In genomic region chr5:110788684-110789083, GRCm38 (mm10) we compare ENCODE assay signal across 9 mouse cellular contexts. TPM values are rescaled to one million over a fixed set of nuclear protein-coding genes. Genes with fewer than 3 reads are reported as not detected.
DNase-seq lines count a peak whose midpoint lies in the region; ATAC-seq lines count a peak whose summit lies in the region.
"Had no signal": no experiment of that assay in that cellular context is flagged by ENCODE, and none has a peak within 500 bp of the region (broad histone marks: within the 10 kb centered on the region; RNA-seq: fewer than 3 reads in every experiment).

No protein-coding gene starts in this region.

- H3K4me3 ChIP-seq in forebrain, embryonic 14.5 days (ENCODE audit: low read depth, low read length) = no peak overlapping the region
- no peak overlapping the region for H3K4me3 ChIP-seq in intestine, embryonic 14.5 days (ENCODE audit: low read depth, low read length)
- H3K4me3 ChIP-seq in lung, embryonic 16.5 days (ENCODE audit: low read length) = no peak overlapping the region
- H3K4me3 ChIP-seq: myocyte had no signal

- no peak overlapping the region for H3K27ac ChIP-seq in forebrain, embryonic 14.5 days (ENCODE audit: low read depth, low read length)
- H3K27ac ChIP-seq in intestine, embryonic 14.5 days (ENCODE audit: low read depth) = no peak overlapping the region
- H3K27ac ChIP-seq in lung, embryonic 16.5 days (ENCODE audit: low read length) = no peak overlapping the region

- peak; percentile 38 for DNase-seq in kidney, adult 18-20 months
- no peak for DNase-seq in kidney, adult 8-10 months
- DNase-seq in ZHBTc4 (ENCODE audit: low read depth, low spot score) = peak; percentile 81
- peak; percentile 68 for DNase-seq in forebrain, embryonic 14.5 days (ENCODE audit: low spot score)
- DNase-seq in intestine, embryonic 14.5 days (ENCODE audit: low spot score) = peak; percentile 67
- peak; percentile 54 for DNase-seq in retina, postnatal 7 days (ENCODE audit: low read depth, low spot score)
- no peak for DNase-seq in gastrocnemius, postnatal 10 days

- H3K4me1 ChIP-seq in forebrain, embryonic 14.5 days (ENCODE audit: control insufficient read depth, insufficient read depth, low read length) = no peaks in the 10 kb centered on the region
- H3K4me1 ChIP-seq in intestine, embryonic 14.5 days (replicated peaks; ENCODE audit: control insufficient read depth, insufficient read depth, low read length) = no peaks in the 10 kb centered on the region
- H3K4me1 ChIP-seq in lung, embryonic 16.5 days (replicated peaks; ENCODE audit: control insufficient read depth, insufficient read depth, low read length) = no peaks in the 10 kb centered on the region

- WGBS in forebrain, embryonic 14.5 days = 62% methylated on average over 5 of the region's 5 CpGs
- 55% methylated on average over 5 of the region's 5 CpGs for WGBS in intestine, embryonic 14.5 days
- 55% methylated on average over 5 of the region's 5 CpGs for WGBS in lung, embryonic 16.5 days

- H3K9ac ChIP-seq in forebrain, embryonic 14.5 days (ENCODE audit: low read length) = no peak overlapping the region
- H3K9ac ChIP-seq in intestine, embryonic 14.5 days (ENCODE audit: low read length) = no peak overlapping the region
- H3K9ac ChIP-seq in lung, embryonic 16.5 days (ENCODE audit: low read length) = no peak overlapping the region

- no peaks in the 10 kb centered on the region for H3K9me3 ChIP-seq in forebrain, embryonic 14.5 days (replicated peaks; ENCODE audit: control insufficient read depth, low read length)
- no peaks in the 10 kb centered on the region for H3K9me3 ChIP-seq in intestine, embryonic 14.5 days (ENCODE audit: control insufficient read depth, low read length)
- no peaks in the 10 kb centered on the region for H3K9me3 ChIP-seq in lung, embryonic 16.5 days (ENCODE audit: control insufficient read depth, low read length)

- H3K27me3 ChIP-seq in forebrain, embryonic 14.5 days (replicated peaks; ENCODE audit: control insufficient read depth, insufficient read depth, low read length) = no peaks in the 10 kb centered on the region
- no peaks in the 10 kb centered on the region for H3K27me3 ChIP-seq in intestine, embryonic 14.5 days (replicated peaks; ENCODE audit: control insufficient read depth, insufficient read depth, low read length)
- no peaks in the 10 kb centered on the region for H3K27me3 ChIP-seq in lung, embryonic 16.5 days (ENCODE audit: control insufficient read depth, insufficient read depth, low read depth, low read length)

- H3K4me2 ChIP-seq in forebrain, embryonic 14.5 days (ENCODE audit: low read length) = no peak overlapping the region
- H3K4me2 ChIP-seq in intestine, embryonic 14.5 days (ENCODE audit: low read length) = no peak overlapping the region
- H3K4me2 ChIP-seq in lung, embryonic 16.5 days (ENCODE audit: low read depth, low read length) = no peak overlapping the region

- peaks cover 89% of the 10 kb centered on the region for H3K36me3 ChIP-seq in forebrain, embryonic 14.5 days (ENCODE audit: control insufficient read depth, insufficient read depth, low read length)
- peaks cover 86% of the 10 kb centered on the region for H3K36me3 ChIP-seq in intestine, embryonic 14.5 days (ENCODE audit: control insufficient read depth, insufficient read depth, low read length)
- H3K36me3 ChIP-seq in lung, embryonic 16.5 days (ENCODE audit: control insufficient read depth, insufficient read depth, low read length) = peaks cover 51% of the 10 kb centered on the region

- ATAC-seq in forebrain, embryonic 14.5 days = peak; percentile 55
- peak; percentile 66 for ATAC-seq in intestine, embryonic 14.5 days (replicated peaks; ENCODE audit: low FRiP score, low TSS enrichment, low read depth)
- peak; percentile 50 for ATAC-seq in lung, embryonic 16.5 days (ENCODE audit: low read depth)

RNA-seq across cellular contexts. Expression of gene Pus1, which starts 8.2 kb away (rescaled TPM):
- polyA plus RNA-seq in forebrain, embryonic 14.5 days (2014; fragmentation: Nextera tagmentation; extraction: Ambion mirVana) = 13.8 and 14.9 TPM in 2 replicates
- 36.4 and 40.4 TPM in 2 replicates for polyA plus RNA-seq in intestine, embryonic 14.5 days (2014; fragmentation: Nextera tagmentation; extraction: Ambion mirVana)
- 25.2 and 27.8 TPM in 2 replicates for polyA plus RNA-seq in lung, embryonic 16.5 days (2015; fragmentation: Nextera tagmentation; extraction: Ambion mirVana)
- total RNA-seq in gastrocnemius, postnatal 10 days (2021) = 10 to 100 TPM; 14.1 to 15.9 TPM

RNA-seq across cellular contexts. Expression of gene Ep400, which starts 18.2 kb away (rescaled TPM):
- 25.8 and 39.5 TPM in 2 replicates for polyA plus RNA-seq in forebrain, embryonic 14.5 days (2014; fragmentation: Nextera tagmentation; extraction: Ambion mirVana)
- polyA plus RNA-seq in intestine, embryonic 14.5 days (2014; fragmentation: Nextera tagmentation; extraction: Ambion mirVana) = 39.5 and 41.8 TPM in 2 replicates
- 41.8 and 46.3 TPM in 2 replicates for polyA plus RNA-seq in lung, embryonic 16.5 days (2015; fragmentation: Nextera tagmentation; extraction: Ambion mirVana)
- 10 to 100 TPM; 34.9 to 51.7 TPM for total RNA-seq in gastrocnemius, postnatal 10 days (2021)

RNA-seq across cellular contexts. Expression of gene Ulk1, which starts 21.2 kb away (rescaled TPM):
- polyA plus RNA-seq in forebrain, embryonic 14.5 days (2014; fragmentation: Nextera tagmentation; extraction: Ambion mirVana) = 44.9 and 59.8 TPM in 2 replicates
- 24.8 and 29.2 TPM in 2 replicates for polyA plus RNA-seq in intestine, embryonic 14.5 days (2014; fragmentation: Nextera tagmentation; extraction: Ambion mirVana)
- polyA plus RNA-seq in lung, embryonic 16.5 days (2015; fragmentation: Nextera tagmentation; extraction: Ambion mirVana) = 13.1 and 16.3 TPM in 2 replicates
- total RNA-seq in gastrocnemius, postnatal 10 days (2021) = 10 to 100 TPM; 26.2 to 34.1 TPM

RNA-seq across cellular contexts. Expression of gene Hscb, which starts 50.9 kb away (rescaled TPM):
- polyA plus RNA-seq in forebrain, embryonic 14.5 days (2014; fragmentation: Nextera tagmentation; extraction: Ambion mirVana) = 9.1 and 11.0 TPM in 2 replicates
- polyA plus RNA-seq in intestine, embryonic 14.5 days (2014; fragmentation: Nextera tagmentation; extraction: Ambion mirVana) = 28.7 and 29.3 TPM in 2 replicates
- 28.1 and 33.1 TPM in 2 replicates for polyA plus RNA-seq in lung, embryonic 16.5 days (2015; fragmentation: Nextera tagmentation; extraction: Ambion mirVana)
- total RNA-seq in gastrocnemius, postnatal 10 days (2021) = 10 to 100 TPM; 12.0 to 12.8 TPM

RNA-seq across cellular contexts. Expression of gene Chek2, which starts 51.1 kb away (rescaled TPM):
- polyA plus RNA-seq in forebrain, embryonic 14.5 days (2014; fragmentation: Nextera tagmentation; extraction: Ambion mirVana) = 10.2 and 13.9 TPM in 2 replicates
- polyA plus RNA-seq in intestine, embryonic 14.5 days (2014; fragmentation: Nextera tagmentation; extraction: Ambion mirVana) = 35.8 and 37.8 TPM in 2 replicates
- 32.1 and 34.2 TPM in 2 replicates for polyA plus RNA-seq in lung, embryonic 16.5 days (2015; fragmentation: Nextera tagmentation; extraction: Ambion mirVana)
- 1 to 10 TPM; 3.8 to 5.0 TPM for total RNA-seq in gastrocnemius, postnatal 10 days (2021)

Comparison
In these comparisons a context has a peak if more than half of its experiments do, and no peak if none do; other contexts are left out.
1. DNase-seq: peak in kidney, adult 18-20 months (single experiment), ZHBTc4 (single experiment), forebrain, embryonic 14.5 days (single experiment), intestine, embryonic 14.5 days (single experiment) and retina, postnatal 7 days (single experiment); none in kidney, adult 8-10 months (0 of 2) and gastrocnemius, postnatal 10 days (single experiment).
2. Peak in every context shown above with its lines, with median percentiles within 50 percentile points of each other: ATAC-seq.